Mouse (Mus musculus) kidney, postnatal 0 days (tissue): ENCODE data around the gene Map7. TPM values are rescaled to one million over a fixed set of nuclear protein-coding genes. Genes with fewer than 3 reads are reported as not detected.
A peak's percentile ranks its signal among the peaks of the same experiment; 100 is the strongest.

ENCODE experiments used
- ATAC-seq: fragments of 200-750 bp; cut with Nextera tagmentation; replicated peaks from 2 replicates; pipeline ENCODE4 v1.8.0; 2017; ENCODE audit warnings: low read depth, moderate number of reproducible peaks, moderate TSS enrichment, moderate library complexity; ENCODE audit not compliant: low FRiP score
- DNase-seq: peaks from one replicate; pipeline ENCODE4 v3.0.0-alpha.2; 2016; ENCODE audit warnings: low spot score
- H3K27ac ChIP-seq: fragments of 300-500 bp; sonication (generic); 2 replicates; pipeline ENCODE4 v1.5.1; 2014; ENCODE audit warnings: mild to moderate bottlenecking
- H3K27me3 ChIP-seq: fragments of 300-500 bp; sonication (generic); 2 replicates; pipeline ENCODE4 v1.6.1; 2014; ENCODE audit warnings: low read length, mixed read lengths; ENCODE audit not compliant: insufficient read depth
- H3K36me3 ChIP-seq: fragments of 300-500 bp; sonication (generic); 2 replicates; pipeline ENCODE4 v1.6.1; 2014; ENCODE audit warnings: low read length, mixed read lengths; ENCODE audit not compliant: insufficient read depth
- H3K4me1 ChIP-seq: fragments of 300-500 bp; sonication (generic); replicated peaks from 2 replicates; pipeline ENCODE4 v1.6.1; 2014; ENCODE audit warnings: antibody characterized with exemption, low read length, mixed read lengths; ENCODE audit not compliant: insufficient read depth
- H3K4me2 ChIP-seq: fragments of 300-500 bp; sonication (generic); 2 replicates; pipeline ENCODE4 v1.6.1; 2014; ENCODE audit warnings: mild to moderate bottlenecking, low read length, moderate library complexity, mixed read lengths
- H3K4me3 ChIP-seq: fragments of 300-500 bp; sonication (generic); replicated peaks from 2 replicates; pipeline ENCODE4 v1.5.1; 2014; ENCODE audit warnings: low read depth, low read length
- H3K9ac ChIP-seq: fragments of 300-500 bp; sonication (generic); 2 replicates; pipeline ENCODE4 v1.6.1; 2014; ENCODE audit warnings: low read depth, low read length
- H3K9me3 ChIP-seq: fragments of 300-500 bp; sonication (generic); replicated peaks from 2 replicates; pipeline ENCODE4 v1.6.1; 2016; ENCODE audit warnings: low read length, inconsistent platforms, mixed read lengths
- CTCF ChIP-seq: IDR thresholded peaks from 2 replicates; pipeline ENCODE4 v1.5.1; 2016; ENCODE audit warnings: antibody characterized with exemption, low read depth, mild to moderate bottlenecking, moderate library complexity
- WGBS: fragments of 180-500 bp; shearing (Covaris S2); extraction: QIAGEN DNeasy Blood & Tissue Kit; methylation state at CpG from one replicate; pipeline ENCODE4 v1.1.7; 2014; 5-methylcytosine and 5-hydroxymethylcytosine counted together
- polyA plus RNA-seq: library from polyadenylated mRNA; unstranded; fragments of >200 nt; fragmentation: Nextera tagmentation; extraction: Ambion mirVana; gene quantifications from 2 replicates; pipeline ENCODE4 v1.2.1, GENCODE M21; 2015

Gene Map7
- polyA plus RNA-seq, 1 experiment from 2014 or later: 31.2 TPM

DNA sequence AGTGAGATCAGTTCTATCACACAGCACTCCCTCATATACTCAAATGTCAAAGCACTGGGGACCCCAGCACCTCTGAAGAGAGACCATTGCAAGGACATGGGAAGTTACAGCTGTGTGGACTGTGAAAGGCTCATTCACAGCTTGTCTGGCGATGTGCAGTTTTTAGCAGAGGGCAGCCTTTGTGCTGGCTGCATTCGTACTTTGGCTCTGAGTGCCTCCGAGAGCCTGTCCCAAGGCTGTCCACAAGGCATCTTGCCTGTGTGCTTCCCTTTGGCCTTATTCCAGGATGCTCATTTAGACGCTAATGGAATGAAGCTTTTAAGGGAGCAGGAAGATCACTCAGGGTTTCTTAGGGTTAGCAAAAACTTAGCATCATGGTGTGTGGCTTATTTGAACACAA is 78.5 kb downstream of the Map7 start:
- no peak for ATAC-seq
- 55% methylated on average over 4 of the region's 4 CpGs for WGBS
- no peaks in the 10 kb centered on the region for H3K9me3 ChIP-seq
- H3K4me3 ChIP-seq: no peak overlapping the region
- no peak for TF ChIP-seq CTCF
- H3K4me1 ChIP-seq: no peaks in the 10 kb centered on the region
- H3K27me3 ChIP-seq: no peaks in the 10 kb centered on the region
- no peaks in the 10 kb centered on the region for H3K36me3 ChIP-seq
- H3K4me2 ChIP-seq: no peak overlapping the region
- no peak overlapping the region for H3K27ac ChIP-seq
- DNase-seq: peak; percentile 8
- no peak overlapping the region for H3K9ac ChIP-seq

DNA sequence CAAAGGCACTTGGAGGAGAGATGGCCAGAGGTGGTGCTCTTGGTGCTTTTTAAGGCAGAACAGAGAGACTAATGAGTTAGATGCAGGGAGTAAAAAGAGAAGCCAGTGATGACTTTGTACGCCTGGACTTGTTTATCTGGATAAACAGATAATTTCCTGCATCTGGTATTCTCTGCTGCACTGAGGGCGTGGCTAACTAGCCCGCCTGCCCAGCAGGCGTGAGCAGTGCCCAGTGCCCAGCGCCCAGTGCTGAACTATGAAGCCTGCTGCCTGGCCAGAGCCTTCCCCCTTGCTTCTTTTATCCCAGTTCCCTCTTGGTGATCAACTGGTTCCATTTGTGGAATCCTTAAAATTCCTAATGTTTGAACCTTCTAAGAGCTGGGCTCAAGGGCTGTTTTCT is 81.8 kb downstream of the Map7 start:
- H3K9me3 ChIP-seq: no peaks in the 10 kb centered on the region
- no peak for ATAC-seq
- WGBS: 76% methylated on average over 5 of the region's 5 CpGs
- no peak overlapping the region for H3K4me2 ChIP-seq
- no peak overlapping the region for H3K27ac ChIP-seq
- no peaks in the 10 kb centered on the region for H3K36me3 ChIP-seq
- no peaks in the 10 kb centered on the region for H3K4me1 ChIP-seq
- H3K4me3 ChIP-seq: no peak overlapping the region
- DNase-seq: no peak
- no peak overlapping the region for H3K9ac ChIP-seq
- no peaks in the 10 kb centered on the region for H3K27me3 ChIP-seq
- no peak for TF ChIP-seq CTCF

- Histone ChIP-seq H3K27ac (no peak overlapping the region), H3K27me3 (no peaks in the 10 kb centered on the region), H3K9me3 (no peaks in the 10 kb centered on the region), H3K4me3 (no peak overlapping the region), H3K36me3 (no peaks in the 10 kb centered on the region), H3K4me1 (no peaks in the 10 kb centered on the region), H3K9ac (no peak overlapping the region), H3K4me2 (no peak overlapping the region)
- no peak for ATAC-seq
- no peak for DNase-seq
- 88% methylated on average over 10 of the region's 10 CpGs for WGBS
- no peak for TF ChIP-seq CTCF
These were observed 85.2 kb downstream of the Map7 start for GRCm38 (mm10) chr10:20233451-20233850.

- no peak for TF ChIP-seq CTCF
- 40% methylated on average over 4 of the region's 4 CpGs for WGBS
These were observed 86.2 kb downstream of the Map7 start for GRCm38 (mm10) chr10:20234466-20234865.

GRCm38 (mm10) chr10:20235656-20236055 is 87.4 kb downstream of the Map7 start:
- Histone ChIP-seq H3K27me3 (no peaks in the 10 kb centered on the region), H3K27ac (no peak overlapping the region), H3K4me2 (no peak overlapping the region), H3K9me3 (no peaks in the 10 kb centered on the region), H3K4me1 (no peaks in the 10 kb centered on the region), H3K36me3 (no peaks in the 10 kb centered on the region), H3K4me3 (no peak overlapping the region), H3K9ac (no peak overlapping the region)
- ATAC-seq (no peak), DNase-seq (no peak)
- 81% methylated on average over 3 of the region's 3 CpGs for WGBS
- TF ChIP-seq CTCF: no peak

More at GRCm38 (mm10) chr10:20234466-20234865, 86.2 kb downstream of the Map7 start:
- Histone ChIP-seq H3K27me3 (no peaks in the 10 kb centered on the region), H3K36me3 (no peaks in the 10 kb centered on the region), H3K4me1 (no peaks in the 10 kb centered on the region), H3K9me3 (no peaks in the 10 kb centered on the region), H3K27ac (no peak overlapping the region), H3K4me2 (no peak overlapping the region), H3K4me3 (no peak overlapping the region), H3K9ac (no peak overlapping the region)
- no peak for DNase-seq
- ATAC-seq: no peak

- Histone ChIP-seq H3K9ac (no peak overlapping the region), H3K27me3 (no peaks in the 10 kb centered on the region), H3K4me1 (no peaks in the 10 kb centered on the region), H3K36me3 (no peaks in the 10 kb centered on the region), H3K27ac (no peak overlapping the region), H3K4me3 (no peak overlapping the region), H3K9me3 (no peaks in the 10 kb centered on the region), H3K4me2 (no peak overlapping the region)
- DNase-seq (no peak), ATAC-seq (no peak)
- TF ChIP-seq CTCF: no peak
- 92% methylated on average over 6 of the region's 6 CpGs for WGBS
These were observed 88.0 kb downstream of the Map7 start for GRCm38 (mm10) chr10:20236241-20236640.

DNA sequence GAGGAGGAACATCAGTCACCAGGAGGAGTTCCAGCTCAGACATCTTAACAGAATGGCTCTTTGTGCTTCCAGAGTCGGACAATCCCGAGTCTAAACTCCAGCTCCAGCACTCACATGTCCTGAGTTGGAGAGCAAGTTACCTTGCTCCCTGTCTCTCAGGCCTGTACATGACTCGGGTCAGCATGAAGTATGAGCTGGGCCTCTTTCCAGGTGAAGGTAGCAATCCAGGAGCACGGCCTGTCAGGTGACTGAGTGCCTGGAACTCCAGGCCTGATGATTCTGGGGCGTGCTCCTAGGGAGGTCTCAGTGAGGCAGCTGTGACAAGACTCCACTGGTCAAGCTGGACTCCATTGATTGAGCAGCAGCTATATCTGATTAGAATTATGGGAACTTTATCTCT is 90.0 kb downstream of the Map7 start:
- no peak overlapping the region for H3K4me2 ChIP-seq
- no peaks in the 10 kb centered on the region for H3K9me3 ChIP-seq
- no peaks in the 10 kb centered on the region for H3K27me3 ChIP-seq
- H3K27ac ChIP-seq: no peak overlapping the region
- no peak overlapping the region for H3K9ac ChIP-seq
- 74% methylated on average over 5 of the region's 5 CpGs for WGBS
- no peaks in the 10 kb centered on the region for H3K36me3 ChIP-seq
- H3K4me1 ChIP-seq: no peaks in the 10 kb centered on the region
- H3K4me3 ChIP-seq: no peak overlapping the region
- DNase-seq (no peak), ATAC-seq (no peak)
- TF ChIP-seq CTCF: no peak
